Mouse (Mus musculus) gastrocnemius, adult 8-10 months (tissue): Measurements from ENCODE around the gene Fuca1. TPM values are rescaled to one million over a fixed set of nuclear protein-coding genes. Genes with fewer than 3 reads are reported as not detected.

Experiments used
- DNase-seq, 2 experiments: peaks; one replicate each; pipeline ENCODE4 v3.0.0; 2022; ENCODE audit warnings: low spot score in 2 of 2
- total RNA-seq, 4 experiments: library from RNA; stranded (reverse); gene quantifications; 2 replicates each; pipeline ENCODE4 v1.2.4; 2022

The Fuca1 gene
- total RNA-seq, 4 experiments from 2014 or later = 14.8 to 28.3 (median 23.6) TPM

GRCm38 (mm10) chr4:135889146-135889883, 31.2 kb upstream of the Fuca1 start:
- DNase-seq = no peak

- peak in 1 of 2 experiments; percentile 53 for DNase-seq
These were observed 30.7 kb upstream of the Fuca1 start for GRCm38 (mm10) chr4:135889884-135890283.

- DNase-seq = no peak
These were observed 29.0 kb upstream of the Fuca1 start for GRCm38 (mm10) chr4:135891539-135891938.

- DNase-seq = no peak
These were observed 27.7 kb upstream of the Fuca1 start for GRCm38 (mm10) chr4:135892884-135893283.

GRCm38 (mm10) chr4:135895071-135895571, 25.4 kb upstream of the Fuca1 start, which contains the start of gene Cnr2:
Gene Cnr2, plus strand, starts transcription at chr4:135895394.
- no peak for DNase-seq

- no peak for DNase-seq
These were observed 24.4 kb upstream of the Fuca1 start for GRCm38 (mm10) chr4:135896157-135896556.

- DNase-seq = no peak
These were observed 22.0 kb upstream of the Fuca1 start for GRCm38 (mm10) chr4:135898380-135899049.

- DNase-seq = no peak
These were observed 21.5 kb upstream of the Fuca1 start for GRCm38 (mm10) chr4:135899050-135899448.

- DNase-seq = no peak
These were observed 20.5 kb upstream of the Fuca1 start for GRCm38 (mm10) chr4:135900008-135900407.

GRCm38 (mm10) chr4:135902606-135903242, 17.8 kb upstream of the Fuca1 start:
- no peak for DNase-seq

GRCm38 (mm10) chr4:135904810-135905209, 15.7 kb upstream of the Fuca1 start:
- no peak for DNase-seq

- DNase-seq = no peak
These were observed 13.9 kb upstream of the Fuca1 start for GRCm38 (mm10) chr4:135906633-135907032.

- DNase-seq = no peak
These were observed 11.0 kb upstream of the Fuca1 start for GRCm38 (mm10) chr4:135909326-135910066.

- no peak for DNase-seq
These were observed 9.0 kb upstream of the Fuca1 start for GRCm38 (mm10) chr4:135911531-135911930.

- DNase-seq = no peak
These were observed 8.4 kb upstream of the Fuca1 start for GRCm38 (mm10) chr4:135912164-135912563.

GRCm38 (mm10) chr4:135912835-135913234, 7.7 kb upstream of the Fuca1 start:
- DNase-seq = no peak

- no peak for DNase-seq
These were observed 7.1 kb upstream of the Fuca1 start for GRCm38 (mm10) chr4:135913433-135913832.

GRCm38 (mm10) chr4:135918635-135919279, 1.8 kb upstream of the Fuca1 start:
- no peak for DNase-seq

- no peak for DNase-seq
These were observed 1.3 kb upstream of the Fuca1 start for GRCm38 (mm10) chr4:135919280-135919639.

GRCm38 (mm10) chr4:135921257-135922120, 954 bp downstream of the Fuca1 start:
- no peak for DNase-seq
